Mouse (Mus musculus) megakaryocyte, adult 5-6 weeks (primary cell): ENCODE data around the gene Gm14685. TPM values are rescaled to one million over a fixed set of nuclear protein-coding genes. Genes with fewer than 3 reads are reported as not detected.
"Not testable (repeated sequence)": the region's sequence is repeated elsewhere in the genome, so short reads cannot be mapped to it uniquely, and the experiment has no call there.

ENCODE experiments used
- ATAC-seq: 2 replicates; pipeline ENCODE4 v1.8.0; 2016; ENCODE audit warnings: mild to moderate bottlenecking, inconsistent platforms; ENCODE audit not compliant: poor library complexity, severe bottlenecking
- total RNA-seq, 2 experiments: library from RNA; stranded (forward) in 1 of 2; stranded (reverse) in 1 of 2; fragments of 153-499, 151-499 nt in 1 of 2; fragments of 221-1000, 200-1000 nt in 1 of 2; gene quantifications; 2 replicates each; pipeline versions ENCODE4 v1.2.3 to v1.2.4; 2015 to 2017

The Gm14685 gene
- total RNA-seq (2015) (not detected in 2 replicates), total RNA-seq (2017) (not detected in 2 replicates)

- not testable (repeated sequence) for ATAC-seq
Measured at GRCm38 (mm10) chrX:73116747-73117146, at the start of gene Gm14685. Gm14685 (plus strand) TSS chrX:73117047.

DNA sequence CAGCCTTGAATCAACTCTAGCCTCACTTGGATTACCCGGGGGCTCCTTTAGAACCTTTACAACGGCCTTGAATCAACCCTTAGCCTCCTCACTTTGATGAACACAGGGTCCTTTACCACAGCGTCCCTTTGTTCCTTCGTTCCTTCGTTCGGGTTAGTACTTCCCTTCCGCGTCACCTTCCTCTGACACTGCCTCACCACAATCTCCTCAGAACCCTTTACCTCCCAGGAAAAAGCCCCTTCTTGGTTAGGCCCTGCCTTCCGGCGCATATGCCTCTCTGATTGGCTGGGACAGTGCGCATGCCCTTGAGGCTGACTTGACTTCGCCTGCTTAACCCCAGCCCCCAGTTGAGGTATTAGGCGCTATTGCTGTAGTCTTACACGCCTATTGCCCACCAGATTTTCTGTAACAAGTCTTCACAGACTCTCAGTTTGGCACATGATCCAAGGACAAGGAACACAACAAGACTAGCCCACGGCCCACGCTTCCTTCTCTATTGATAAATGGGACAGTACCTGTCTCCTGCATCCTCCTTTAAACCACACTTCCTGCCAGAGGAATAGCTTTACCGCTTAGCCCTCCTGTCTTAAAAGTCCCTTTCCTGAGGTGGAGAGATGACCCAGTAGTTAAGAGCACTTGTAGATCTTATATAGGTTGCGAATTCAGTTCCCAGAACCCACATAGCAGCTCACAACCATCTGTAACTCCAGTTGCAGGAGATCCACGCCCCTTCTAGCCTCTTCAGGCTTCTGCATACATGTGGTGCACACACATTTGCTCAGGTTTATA is 34.4 kb upstream of the Gm14685 start, which contains the start of gene Xlr4a:
Xlr4a (minus strand) TSS at position 212 of the 789 bp plus-strand sequence.
- not testable (repeated sequence) for ATAC-seq

DNA sequence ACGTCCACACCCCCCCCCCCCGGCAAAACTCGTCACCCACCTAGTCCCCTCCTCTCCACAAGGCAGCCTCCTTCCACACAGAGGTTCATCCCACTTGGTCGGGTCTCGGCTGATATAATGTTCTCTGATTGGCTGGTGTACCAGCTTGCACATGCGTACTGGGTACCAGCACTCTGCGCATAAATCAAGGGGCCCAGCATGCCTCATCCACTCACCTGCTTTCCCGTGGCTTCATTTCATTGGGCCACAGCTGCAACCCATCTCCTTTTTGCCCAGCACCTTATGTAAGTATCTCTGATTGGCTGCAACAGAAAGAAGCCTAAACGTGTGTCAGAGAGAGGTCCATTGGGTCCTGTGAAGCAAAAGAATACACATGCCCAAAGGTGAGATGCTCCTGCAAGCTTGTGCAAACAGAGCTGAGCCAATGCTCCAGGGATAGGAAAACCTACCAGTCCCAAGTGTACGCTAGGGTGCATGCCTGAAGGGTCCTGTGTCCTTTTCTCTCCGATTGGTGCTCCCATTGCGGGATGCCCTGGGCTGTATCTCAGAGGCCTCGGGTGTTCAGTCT is 19.8 kb upstream of the Gm14685 start, which contains the start of gene Xlr3a:
Xlr3a (minus strand) TSS at position 155 of the 568 bp plus-strand sequence.
- not testable (repeated sequence) for ATAC-seq

- not testable (repeated sequence) for ATAC-seq
Measured at GRCm38 (mm10) chrX:73122859-73123829, 6.3 kb downstream of the Gm14685 start.

DNA sequence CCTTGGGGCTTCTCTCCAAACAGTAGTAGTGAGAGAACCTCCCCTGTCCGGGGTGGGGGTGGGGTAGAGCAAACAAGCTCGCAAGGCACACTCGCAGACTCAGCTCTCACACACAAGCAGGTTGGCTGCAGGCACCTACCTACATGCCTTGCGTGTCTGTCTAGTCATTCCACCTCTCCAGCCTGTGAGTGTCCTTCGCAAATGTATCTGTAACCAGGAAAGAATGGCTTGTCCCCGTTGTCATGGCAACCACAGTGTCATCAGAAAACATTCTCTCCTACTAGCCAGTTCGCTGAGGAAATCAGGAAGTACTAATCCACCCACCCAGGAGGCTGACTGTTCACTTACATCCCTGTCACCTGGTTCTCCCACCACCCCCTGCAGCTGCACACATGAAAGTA is 26.4 kb downstream of the Gm14685 start:
- not testable (repeated sequence) for ATAC-seq

GRCm38 (mm10) chrX:73148496-73148895 is 31.6 kb downstream of the Gm14685 start, which contains the start of gene Xlr5b:
Xlr5b (plus strand) TSS chrX:73148796.
- not testable (repeated sequence) for ATAC-seq

- ATAC-seq, result not testable (repeated sequence)
Measured at GRCm38 (mm10) chrX:73149350-73149749, 32.5 kb downstream of the Gm14685 start, which contains the start of gene DXBay18. DXBay18 (minus strand) TSS chrX:73149450.

- not testable (repeated sequence) for ATAC-seq
Measured at GRCm38 (mm10) chrX:73176889-73177288, 60.0 kb downstream of the Gm14685 start, which contains the start of gene Spin2d. Spin2d (minus strand) TSS chrX:73176989.

Other genes with a start within 250 kb of the Gm14685 start
- 60.0 and 60.4 TPM in 2 replicates for gene Cetn2, start 198.6 kb upstream of the Gm14685 start, total RNA-seq (2015)
- 51.9 and 55.3 TPM in 2 replicates for gene Cetn2, start 198.6 kb upstream of the Gm14685 start, total RNA-seq (2017)
- gene Nsdhl, start 198.5 kb upstream of the Gm14685 start, total RNA-seq (2015), result 17.0 and 17.4 TPM in 2 replicates
- gene Nsdhl, start 198.5 kb upstream of the Gm14685 start, total RNA-seq (2017), result 14.1 and 14.7 TPM in 2 replicates
- not detected in 2 replicates for gene Zfp185, start 129.7 kb upstream of the Gm14685 start, total RNA-seq (2015)
- gene Zfp185, start 129.7 kb upstream of the Gm14685 start, total RNA-seq (2017), result not detected in 2 replicates
- gene Pnma5, start 79.9 kb upstream of the Gm14685 start, total RNA-seq (2015), result not detected in 2 replicates
- not detected in 2 replicates for gene Pnma5, start 79.9 kb upstream of the Gm14685 start, total RNA-seq (2017)
- gene Pnma3, start 52.3 kb upstream of the Gm14685 start, total RNA-seq (2015), result not detected in 2 replicates
- not detected in 2 replicates for gene Pnma3, start 52.3 kb upstream of the Gm14685 start, total RNA-seq (2017)
- 6.4 and 9.1 TPM in 2 replicates for gene Xlr4a, start 34.6 kb upstream of the Gm14685 start, total RNA-seq (2015)
- 0.45 and 7.4 TPM in 2 replicates for gene Xlr4a, start 34.6 kb upstream of the Gm14685 start, total RNA-seq (2017)
- not detected in 2 replicates for gene Xlr3a, start 20.0 kb upstream of the Gm14685 start, total RNA-seq (2015)
- 0.22 and 0.37 TPM in 2 replicates for gene Xlr3a, start 20.0 kb upstream of the Gm14685 start, total RNA-seq (2017)
- not detected in 2 replicates for gene Xlr5b, start 31.7 kb downstream of the Gm14685 start, total RNA-seq (2015)
- not detected in 2 replicates for gene Xlr5b, start 31.7 kb downstream of the Gm14685 start, total RNA-seq (2017)
- gene DXBay18, start 32.4 kb downstream of the Gm14685 start, total RNA-seq (2015), result not detected in 2 replicates
- gene DXBay18, start 32.4 kb downstream of the Gm14685 start, total RNA-seq (2017), result not detected in 2 replicates
- not detected in 2 replicates for gene Spin2d, start 59.9 kb downstream of the Gm14685 start, total RNA-seq (2015)
- gene Spin2d, start 59.9 kb downstream of the Gm14685 start, total RNA-seq (2017), result not detected in 2 replicates
- 3.9 and 8.3 TPM in 2 replicates for gene Xlr3b, start 75.2 kb downstream of the Gm14685 start, total RNA-seq (2015)
- 2.9 and 3.3 TPM in 2 replicates for gene Xlr3b, start 75.2 kb downstream of the Gm14685 start, total RNA-seq (2017)
- gene Xlr4b, start 97.3 kb downstream of the Gm14685 start, total RNA-seq (2015), result 7.1 and 12.5 TPM in 2 replicates
- 8.4 and 10.8 TPM in 2 replicates for gene Xlr4b, start 97.3 kb downstream of the Gm14685 start, total RNA-seq (2017)
- gene F8a, start 111.2 kb downstream of the Gm14685 start, total RNA-seq (2015), result 4.0 and 4.7 TPM in 2 replicates
- gene F8a, start 111.2 kb downstream of the Gm14685 start, total RNA-seq (2017), result 3.9 and 4.1 TPM in 2 replicates
- 2.3 and 2.8 TPM in 2 replicates for gene Xlr4c, start 126.1 kb downstream of the Gm14685 start, total RNA-seq (2015)
- gene Xlr4c, start 126.1 kb downstream of the Gm14685 start, total RNA-seq (2017), result 6.5 and 9.3 TPM in 2 replicates
- gene Xlr3c, start 148.3 kb downstream of the Gm14685 start, total RNA-seq (2015), result not detected in 2 replicates
- 0.07 TPM in 1 of 2 replicates, not detected in the other for gene Xlr3c, start 148.3 kb downstream of the Gm14685 start, total RNA-seq (2017)
- not detected in 2 replicates for gene Xlr5a, start 175.9 kb downstream of the Gm14685 start, total RNA-seq (2015)
- not detected in 2 replicates for gene Xlr5a, start 175.9 kb downstream of the Gm14685 start, total RNA-seq (2017)
- gene Xlr5c, start 175.9 kb downstream of the Gm14685 start, total RNA-seq (2015), result not detected in 2 replicates
- not detected in 2 replicates for gene Xlr5c, start 175.9 kb downstream of the Gm14685 start, total RNA-seq (2017)
- not detected in 2 replicates for gene Gm45015, start 219.8 kb downstream of the Gm14685 start, total RNA-seq (2015)
- gene Gm45015, start 219.8 kb downstream of the Gm14685 start, total RNA-seq (2017), result not detected in 2 replicates
- 5.3 and 6.8 TPM in 2 replicates for gene Zfp275, start 225.6 kb downstream of the Gm14685 start, total RNA-seq (2015)
- 3.5 and 4.3 TPM in 2 replicates for gene Zfp275, start 225.6 kb downstream of the Gm14685 start, total RNA-seq (2017)